Mouse (Mus musculus): ENCODE data around the gene Sugp2.

Sugp2 gene

DNA sequence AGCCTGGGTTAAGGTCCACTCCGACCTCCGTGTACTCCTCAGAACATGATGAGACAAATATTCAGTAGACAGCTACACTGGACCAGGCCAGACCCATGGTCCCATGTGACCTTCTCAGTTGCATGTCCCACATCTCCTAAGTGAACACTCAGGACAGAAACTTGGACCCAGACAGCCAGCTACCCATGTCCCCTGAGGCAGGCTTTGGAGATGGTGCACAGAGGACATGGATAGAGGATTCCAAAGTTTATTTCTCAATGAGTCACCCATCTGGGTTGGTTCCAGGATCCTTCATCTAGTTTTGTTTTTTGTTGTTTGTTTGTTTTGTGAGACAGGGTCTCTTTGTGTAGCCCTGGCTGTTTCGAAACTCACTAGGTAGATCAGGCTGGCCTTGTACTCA is 13.1 kb upstream of the Sugp2 start:
- no peak for DNase-seq (ENCODE audit: low spot score)

DNA sequence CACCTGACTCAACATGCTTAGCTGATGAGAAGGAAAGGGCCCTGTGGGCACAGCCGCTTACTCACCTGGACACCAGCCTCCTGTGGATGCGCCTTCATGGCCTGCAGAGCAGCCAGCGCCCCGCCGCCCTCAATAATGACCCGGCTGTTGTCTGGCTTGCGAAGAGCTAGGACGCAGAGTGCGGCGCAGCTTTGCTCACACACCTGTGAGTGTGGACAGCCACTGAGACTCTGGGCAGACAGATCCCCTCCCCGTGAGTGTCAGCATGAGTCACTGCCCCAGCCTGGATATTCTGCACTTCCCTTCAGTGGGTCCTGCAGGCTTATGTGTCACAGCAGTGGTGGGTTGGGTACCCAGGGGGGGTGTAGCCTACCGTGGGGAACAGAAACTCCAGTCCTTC is 12.0 kb upstream of the Sugp2 start:
- no peak for DNase-seq (ENCODE audit: low spot score)

DNA sequence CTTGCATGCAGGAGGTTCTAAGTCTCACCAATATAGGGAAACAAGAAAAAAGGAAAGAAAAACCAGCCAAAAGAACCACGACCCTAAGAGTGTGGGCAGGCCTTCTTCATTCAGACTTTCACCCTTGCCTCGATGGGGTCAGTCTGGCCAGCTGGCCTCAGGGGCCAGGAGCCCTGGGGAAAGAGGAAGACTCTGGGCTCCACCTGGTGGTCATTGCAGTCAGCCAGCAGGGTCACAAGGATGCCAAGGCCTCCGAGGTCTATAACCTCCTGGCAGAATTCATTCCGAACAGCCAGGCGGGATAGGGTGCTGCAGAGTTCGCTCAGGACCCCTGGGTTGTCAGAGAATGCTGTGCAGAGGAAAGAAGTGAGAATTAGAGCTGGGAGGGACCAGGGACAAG is 10.7 kb upstream of the Sugp2 start:
- peak; percentile 48 for DNase-seq (ENCODE audit: low spot score)

DNA sequence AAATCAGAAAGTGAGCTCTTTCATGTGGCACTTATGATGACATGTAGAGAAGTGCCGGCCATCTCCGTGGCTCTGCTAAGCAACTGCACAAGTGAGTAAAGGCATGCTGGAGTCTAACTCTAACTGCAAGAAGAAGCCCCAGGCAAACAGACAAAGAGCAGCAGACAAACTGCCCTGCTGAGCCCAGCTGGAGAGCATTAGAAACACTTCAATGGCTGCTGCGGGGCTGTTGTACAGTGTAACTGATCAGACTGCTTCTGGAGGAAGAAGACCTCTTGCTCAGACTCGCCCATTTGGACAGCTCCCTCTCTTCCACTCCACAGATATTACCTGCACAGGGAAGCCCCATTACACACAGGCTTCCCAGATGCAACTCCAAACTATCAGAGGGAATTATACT is 6.0 kb upstream of the Sugp2 start:
- no peak for DNase-seq (ENCODE audit: low spot score)

DNA sequence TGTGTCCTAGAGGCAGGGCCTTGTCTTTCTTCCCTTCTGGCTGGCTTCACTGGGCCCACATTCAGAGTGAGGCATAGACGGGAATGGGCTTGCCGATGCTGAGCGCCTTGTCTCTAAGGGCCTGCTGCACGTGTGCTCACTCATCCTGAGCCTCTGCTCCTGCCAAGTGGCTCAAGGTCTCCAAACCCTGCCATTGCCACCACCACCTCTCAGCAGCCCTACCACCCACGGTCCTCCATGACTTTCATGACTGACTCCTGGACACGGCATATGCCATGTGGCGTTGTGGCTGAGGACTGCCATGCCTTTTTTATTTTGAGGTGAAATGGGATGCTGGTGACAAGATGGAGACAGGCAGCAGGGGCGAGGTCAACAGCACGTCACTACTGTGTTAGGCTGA is 3.2 kb upstream of the Sugp2 start:
- no peak for DNase-seq (ENCODE audit: low spot score)

DNA sequence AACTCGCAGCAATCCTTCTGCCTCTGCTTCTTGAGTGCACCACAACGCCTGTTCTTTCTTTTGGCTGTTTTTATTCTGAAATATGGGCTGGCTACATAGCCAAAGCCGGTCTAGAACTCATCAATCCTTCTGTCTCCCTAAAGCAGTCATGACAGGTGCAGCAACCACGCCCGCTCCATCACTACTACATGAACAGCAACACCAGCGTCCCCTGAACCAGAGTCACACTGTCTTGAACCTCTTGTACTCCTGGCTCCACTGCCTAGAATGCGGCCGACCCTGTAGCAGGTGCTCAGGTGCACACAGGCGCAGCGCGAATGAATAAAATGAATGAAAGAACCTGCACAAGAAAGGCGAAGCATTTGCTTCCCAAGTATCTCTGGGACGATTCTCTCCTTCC is 420 bp upstream of the Sugp2 start:
- no peak for DNase-seq (ENCODE audit: low spot score)

DNA sequence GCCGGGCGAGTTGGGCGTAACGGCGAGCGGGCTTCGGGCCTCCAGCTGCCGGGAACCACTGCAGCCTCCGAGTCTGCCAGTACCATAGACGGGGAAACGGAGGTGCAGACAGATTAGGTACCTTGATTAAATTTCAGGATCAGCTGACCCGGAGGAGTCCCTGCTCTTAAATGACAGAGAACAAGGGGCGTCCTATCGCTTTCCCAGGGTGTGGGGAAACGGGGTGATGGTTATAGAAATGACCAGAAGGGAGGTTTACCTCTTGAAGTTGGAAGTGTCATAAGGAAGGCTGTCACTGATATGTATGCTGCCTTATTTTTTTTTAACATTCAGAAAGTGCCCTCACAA is 729 bp downstream of the Sugp2 start:
- DNase-seq (ENCODE audit: low spot score) = no peak

DNA sequence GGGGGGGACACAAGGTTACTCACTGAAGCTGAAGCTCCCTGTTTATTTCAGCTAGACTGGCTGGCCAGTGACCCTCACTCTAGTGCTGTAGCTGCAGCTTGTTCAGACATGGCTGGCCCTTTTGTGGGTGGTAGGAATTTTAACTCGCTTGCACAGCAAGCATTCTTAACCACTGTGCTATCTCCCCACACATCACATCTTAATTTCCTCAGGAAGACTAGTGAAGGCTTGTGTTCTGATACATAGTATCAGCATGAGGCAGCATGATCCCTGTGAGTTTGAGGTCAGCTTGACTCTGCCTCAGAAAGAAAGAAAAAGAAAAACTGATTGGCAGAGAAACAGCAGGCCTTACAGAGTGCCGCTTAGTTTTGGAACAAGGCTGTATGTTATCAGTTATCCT is 3.8 kb downstream of the Sugp2 start:
- DNase-seq (ENCODE audit: low spot score) = no peak

DNA sequence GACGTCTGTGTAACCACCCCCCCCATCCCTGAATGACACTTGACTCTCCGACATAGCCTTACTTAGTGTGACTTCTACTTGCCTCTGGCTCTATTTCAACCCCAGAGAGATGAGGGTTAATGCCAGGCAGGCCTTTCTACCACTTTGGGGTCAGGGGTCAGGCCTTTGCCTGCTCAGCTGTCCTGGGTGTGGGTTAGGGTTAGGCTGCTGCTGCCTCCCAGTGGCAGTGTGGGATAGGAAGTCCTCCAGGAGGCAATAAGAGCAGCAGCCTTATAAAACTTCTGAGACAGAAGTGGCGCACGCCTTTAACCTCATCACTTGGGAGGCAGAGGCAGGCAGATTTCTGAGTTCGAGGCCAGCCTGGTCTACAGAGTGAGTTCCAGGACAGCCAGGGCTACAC is 6.6 kb downstream of the Sugp2 start:
- peak; percentile 35 for DNase-seq (ENCODE audit: low spot score)

DNA sequence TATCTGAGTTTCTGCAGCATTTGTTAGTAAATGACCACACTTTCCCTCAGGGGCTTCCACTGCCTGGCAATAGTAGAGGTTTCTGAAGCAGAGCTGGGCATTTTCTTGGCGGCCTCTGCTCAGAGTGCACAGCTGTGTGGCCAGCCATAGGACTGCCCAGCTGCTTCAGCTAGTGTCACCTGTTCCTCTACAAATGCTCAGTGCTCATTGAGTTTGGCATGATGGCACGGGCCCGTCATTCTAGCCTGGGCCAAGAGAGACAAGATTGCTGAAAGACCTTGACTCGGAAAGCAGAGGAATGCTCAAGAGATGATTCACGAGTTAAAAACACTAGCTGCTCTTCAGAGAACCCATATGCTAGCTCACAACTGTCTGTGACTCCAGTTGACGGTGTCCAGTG is 12.6 kb downstream of the Sugp2 start:
- no peak for DNase-seq (ENCODE audit: low spot score)

DNA sequence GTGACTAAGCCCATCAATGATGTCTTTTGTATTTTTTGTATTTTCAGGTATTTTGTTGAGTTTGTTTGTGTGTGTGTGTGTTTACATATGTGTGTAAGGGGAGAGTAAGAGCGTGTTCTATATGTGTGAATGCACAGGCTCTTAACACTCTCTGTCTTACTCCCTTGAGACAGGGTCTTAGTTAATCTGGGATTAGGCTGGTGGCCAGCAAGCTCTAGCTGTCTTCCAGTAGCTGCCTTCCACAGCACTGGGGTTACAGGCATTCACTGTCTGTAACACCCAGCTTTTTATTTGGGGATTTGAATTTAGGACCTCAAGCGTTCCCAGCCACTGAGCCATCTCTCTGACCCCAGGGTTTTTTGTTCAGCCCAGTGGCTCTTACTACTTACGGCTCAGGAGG is 13.8 kb downstream of the Sugp2 start:
- DNase-seq (ENCODE audit: low spot score) = no peak

DNA sequence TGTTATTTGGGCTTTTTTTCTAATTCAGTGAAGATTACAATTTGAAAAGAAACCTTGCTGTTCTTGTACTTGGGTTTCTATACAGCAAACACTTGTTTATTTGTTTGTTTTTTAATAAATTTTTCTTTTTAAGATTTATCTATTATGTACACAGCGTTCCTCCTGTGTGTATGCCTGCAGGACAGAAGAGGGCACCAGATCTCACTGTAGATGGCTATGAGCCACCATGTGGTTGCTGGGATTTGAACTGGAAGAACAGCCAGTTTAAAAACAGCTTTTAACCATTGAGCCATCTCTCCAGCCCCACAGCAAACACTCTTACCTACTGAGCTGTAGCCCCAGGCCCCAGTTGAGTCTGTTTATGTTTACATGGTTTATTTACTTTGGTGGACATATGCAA is 20.6 kb downstream of the Sugp2 start:
- DNase-seq (ENCODE audit: low spot score) = no peak

DNA sequence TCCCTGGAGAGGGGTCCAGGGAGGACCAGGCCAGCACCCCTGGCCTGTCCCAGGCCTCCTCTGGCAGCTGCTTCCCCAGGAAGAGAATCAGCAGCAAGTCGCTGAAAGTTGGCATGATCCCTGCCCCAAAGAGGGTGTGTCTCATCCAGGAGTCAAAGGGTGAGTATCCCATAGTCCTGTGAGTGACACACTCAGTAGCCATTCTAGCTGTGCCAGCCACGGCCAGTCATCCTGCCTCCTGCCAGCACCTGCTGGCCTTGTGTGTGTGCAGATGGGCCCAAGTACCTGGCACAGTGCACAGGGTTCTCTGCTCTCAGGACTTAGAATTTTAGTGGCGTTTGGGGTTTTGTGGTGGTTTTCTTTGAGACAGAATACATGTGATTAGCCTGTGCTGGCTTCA is 23.4 kb downstream of the Sugp2 start:
- DNase-seq (ENCODE audit: low spot score) = no peak

DNA sequence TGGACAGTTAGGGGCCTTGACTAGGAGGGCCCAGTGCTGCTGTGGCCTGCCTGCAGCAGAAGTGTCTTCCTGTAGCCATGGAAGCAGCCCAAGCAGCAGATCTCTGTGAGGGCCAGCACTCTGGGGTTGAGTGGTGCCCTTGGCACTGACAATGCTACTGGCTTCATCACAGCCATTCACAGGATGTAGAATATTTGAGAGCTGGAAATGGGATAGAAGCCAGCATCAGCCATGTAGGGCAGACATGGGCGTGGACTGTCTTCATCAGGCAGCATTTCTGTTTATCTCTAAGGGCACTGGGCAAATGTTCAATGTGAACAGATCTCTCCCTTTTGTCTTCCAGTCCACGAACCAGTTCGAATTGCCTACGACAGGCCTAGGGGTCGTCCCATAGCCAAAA is 24.6 kb downstream of the Sugp2 start:
- DNase-seq (ENCODE audit: low spot score) = peak; percentile 42

DNA sequence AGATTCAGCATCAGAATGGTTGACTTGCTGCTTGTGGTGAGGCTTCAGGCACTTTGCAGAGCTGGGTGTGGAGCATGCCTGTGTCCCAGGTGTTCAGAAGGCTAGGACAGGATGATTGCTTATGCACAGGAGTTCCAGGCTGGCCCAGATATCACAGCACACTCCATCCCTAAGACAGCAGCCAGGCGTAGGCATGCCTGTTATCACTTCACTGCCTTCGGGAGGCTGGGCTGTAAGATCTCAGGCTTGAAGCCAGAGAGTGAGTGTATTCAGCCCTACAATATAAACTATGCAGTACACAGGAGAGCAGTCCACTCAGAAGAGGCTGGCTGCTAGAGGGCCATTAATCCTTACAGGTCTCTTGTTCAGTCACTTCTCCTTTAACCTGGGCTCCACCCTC is 25.0 kb downstream of the Sugp2 start:
- DNase-seq (ENCODE audit: low spot score) = no peak

DNA sequence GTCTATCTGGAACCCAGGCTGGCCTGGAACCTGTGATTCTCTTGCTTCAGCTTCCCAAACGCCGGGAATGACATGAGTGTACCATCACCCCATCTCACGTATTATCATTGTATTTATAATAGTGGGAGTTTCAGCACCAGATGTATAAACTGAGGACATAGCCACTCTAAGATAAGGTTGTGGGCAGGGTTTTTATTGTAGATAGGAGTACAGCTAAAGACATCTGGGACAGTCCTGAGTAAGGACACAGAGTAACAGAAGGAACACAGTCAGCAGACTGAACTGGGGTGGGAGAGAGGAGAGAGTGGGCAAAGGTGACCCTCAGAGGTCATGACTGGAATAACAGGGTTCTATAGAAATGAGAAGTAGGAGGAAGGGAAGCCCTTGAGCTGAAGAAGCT is 33.6 kb downstream of the Sugp2 start:
- DNase-seq (ENCODE audit: low spot score) = no peak

DNA sequence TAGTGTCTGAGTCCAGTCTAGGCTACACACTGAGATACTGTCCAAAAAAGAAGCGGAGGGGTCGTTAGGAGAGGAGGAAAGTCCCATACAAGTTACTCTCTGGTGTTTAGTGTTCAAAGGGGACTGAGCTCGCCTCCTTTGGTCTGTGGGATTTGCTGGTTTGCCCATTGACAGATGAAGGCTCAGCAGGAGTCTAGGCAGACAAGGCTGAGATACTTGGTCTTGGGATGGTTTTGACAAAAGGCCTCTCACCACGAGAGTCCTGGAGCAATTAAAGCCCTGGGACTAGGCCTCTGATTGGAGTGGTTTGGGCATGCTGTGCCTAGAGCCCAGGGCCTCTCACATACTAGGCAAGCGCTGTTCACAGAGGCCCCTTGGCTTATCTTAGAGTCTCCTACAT is 34.3 kb downstream of the Sugp2 start:
- DNase-seq (ENCODE audit: low spot score) = no peak

DNA sequence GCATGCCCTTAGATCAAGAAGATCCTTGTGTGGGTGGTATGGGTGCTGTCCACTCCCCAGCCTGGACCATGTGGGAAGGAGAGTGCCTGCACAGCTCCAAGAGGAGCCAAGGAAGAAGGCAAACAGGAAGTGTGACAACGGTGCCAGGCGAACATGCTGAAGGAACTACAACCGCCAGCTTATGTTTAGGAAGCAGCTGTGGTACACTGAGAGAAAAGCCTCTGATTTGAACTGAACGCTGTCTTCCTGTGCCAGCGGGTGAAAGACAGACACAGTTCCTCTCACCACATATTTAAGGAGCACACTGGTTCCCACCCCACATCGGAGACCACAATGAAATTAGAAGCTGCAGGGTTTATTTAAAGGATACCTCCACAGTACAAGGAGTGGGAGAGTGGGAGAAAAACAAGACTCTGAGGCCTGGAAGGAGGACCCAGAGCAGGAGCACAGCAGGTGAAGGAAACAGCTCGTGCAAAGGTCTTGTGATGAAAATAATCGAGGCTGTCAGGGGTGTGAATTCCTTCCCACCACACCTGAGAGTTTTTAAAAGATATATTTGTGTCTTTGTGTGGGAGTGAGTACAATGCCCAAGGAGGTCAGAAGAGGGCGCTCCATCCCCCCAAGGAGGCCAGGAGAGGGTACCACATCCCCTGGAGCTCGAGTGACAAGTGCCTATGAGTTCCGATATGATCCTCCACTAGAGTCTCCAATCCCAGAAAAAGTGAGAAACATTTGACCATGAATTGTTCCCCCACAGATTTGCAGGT is 35.0 kb downstream of the Sugp2 start:
- peak; percentile 46 for DNase-seq (ENCODE audit: low spot score)

DNA sequence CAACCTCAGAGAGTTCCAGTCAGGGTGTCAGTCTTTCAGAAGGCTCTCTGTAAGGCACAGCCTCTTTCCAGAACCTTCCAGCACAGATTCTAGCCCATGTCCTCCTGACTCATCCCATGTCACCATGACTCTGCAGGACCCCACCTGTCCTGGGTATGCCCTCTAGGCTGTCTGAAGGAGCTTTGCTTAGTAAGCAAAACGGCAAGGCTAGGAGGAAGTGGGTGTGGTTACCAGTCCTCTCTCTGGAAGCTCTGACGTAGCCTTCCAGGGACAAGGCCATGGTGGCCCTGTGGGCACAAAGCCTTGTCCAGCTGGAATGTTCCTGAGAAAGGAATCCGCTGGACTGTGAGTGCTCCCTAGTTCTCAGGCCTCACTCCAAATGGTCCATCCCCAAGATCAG is 38.9 kb downstream of the Sugp2 start:
- peak; percentile 60 for DNase-seq (ENCODE audit: low spot score)

DNA sequence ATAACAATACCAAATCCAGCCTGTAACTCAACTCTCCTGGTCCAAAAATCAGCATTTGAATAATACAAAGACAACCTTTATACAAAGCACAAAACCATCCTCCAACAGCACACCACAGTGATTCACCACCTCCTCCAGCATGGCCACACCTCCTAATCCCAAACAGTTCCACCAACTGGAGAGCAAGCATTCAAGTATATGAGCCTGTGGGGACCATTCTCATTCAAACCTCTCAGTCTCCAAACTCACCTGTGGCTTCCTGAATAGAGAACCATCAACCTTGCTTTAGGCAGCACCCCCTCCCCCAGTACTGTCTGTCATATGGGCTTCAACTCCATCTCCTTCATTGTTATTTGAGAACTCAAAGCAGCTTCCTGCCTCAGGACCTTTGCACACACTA is 40.3 kb downstream of the Sugp2 start:
- no peak for DNase-seq (ENCODE audit: low spot score)

DNA sequence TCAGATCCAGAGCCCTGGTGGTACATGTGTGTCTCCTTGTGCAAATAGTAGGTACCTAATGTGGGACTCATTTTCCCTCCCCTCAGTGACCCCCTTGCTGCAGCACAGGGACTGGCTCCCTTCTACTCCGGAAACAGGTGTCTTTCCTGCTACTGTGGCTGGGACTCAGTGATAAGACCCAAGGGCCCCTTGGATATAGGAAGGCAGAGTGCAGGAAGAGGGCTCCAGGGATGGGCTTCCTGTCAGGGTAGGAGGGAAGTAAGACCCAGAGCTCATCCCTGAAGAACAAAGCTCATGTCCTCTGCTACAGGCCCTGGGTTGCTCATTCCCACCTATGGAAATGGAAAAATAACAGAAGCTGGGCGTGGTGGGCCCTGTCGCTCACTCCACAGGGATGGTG is 42.5 kb downstream of the Sugp2 start:
- peak; percentile 72 for DNase-seq (ENCODE audit: low spot score)

DNA sequence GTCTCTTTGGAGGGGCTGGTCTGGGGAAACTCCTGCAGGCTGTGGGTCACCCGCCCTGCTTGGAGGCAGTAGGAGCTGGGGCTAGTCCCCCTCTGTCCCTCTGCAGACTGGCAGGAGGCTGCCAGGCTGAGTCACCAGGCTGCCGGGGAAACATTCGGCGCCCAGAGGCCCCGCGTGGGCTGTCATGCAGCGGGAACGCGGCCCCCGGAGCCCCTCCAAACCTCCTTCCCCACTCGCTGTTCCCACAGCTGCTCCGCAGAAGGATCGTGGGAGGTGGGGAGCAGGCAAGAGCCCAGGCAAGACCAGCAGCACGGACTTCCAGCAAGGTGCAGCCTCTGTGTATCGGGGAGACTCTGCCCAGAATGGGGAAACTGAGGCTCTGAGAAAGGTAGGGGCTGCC is 44.1 kb downstream of the Sugp2 start:
- DNase-seq (ENCODE audit: low spot score) = no peak

DNA sequence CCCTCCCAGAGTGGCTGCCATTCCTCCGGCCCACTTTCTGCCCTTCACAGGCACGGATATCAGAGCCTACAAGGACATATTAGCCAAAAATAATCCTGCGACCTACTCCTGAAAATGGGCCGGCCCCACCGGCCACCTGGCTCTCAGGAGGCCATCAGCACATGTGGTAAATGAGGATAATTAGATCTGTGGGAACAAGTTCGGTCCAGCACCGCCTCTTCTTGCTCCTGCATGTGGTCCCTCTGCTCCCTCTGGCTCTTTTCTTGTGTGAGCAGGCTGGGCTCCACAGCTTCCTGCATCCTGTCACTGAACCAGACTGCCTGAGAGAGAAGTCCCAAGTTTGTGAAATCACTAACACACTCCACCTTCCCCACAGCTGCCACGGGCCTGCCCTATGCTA is 45.2 kb downstream of the Sugp2 start:
- no peak for DNase-seq (ENCODE audit: low spot score)

DNA sequence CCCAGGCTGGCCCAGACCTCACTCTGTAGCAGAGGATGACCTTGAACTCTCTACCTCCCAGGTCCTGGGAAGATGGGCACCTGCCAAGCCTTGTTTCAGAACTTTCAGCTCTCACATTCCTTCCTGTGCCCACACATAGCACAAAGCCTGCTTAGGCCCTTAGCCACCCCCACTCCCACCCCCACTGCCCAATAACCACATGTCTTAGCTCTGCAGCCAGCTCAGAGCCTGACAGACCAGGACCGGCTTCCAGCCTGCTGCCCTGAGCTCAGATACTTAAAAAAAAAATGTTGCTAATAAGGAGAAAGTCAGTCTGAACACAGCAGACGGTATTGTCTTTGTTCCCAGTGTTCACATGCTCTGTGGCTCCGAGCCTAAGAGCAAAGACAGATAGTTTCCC is 47.0 kb downstream of the Sugp2 start:
- DNase-seq (ENCODE audit: low spot score) = no peak

DNA sequence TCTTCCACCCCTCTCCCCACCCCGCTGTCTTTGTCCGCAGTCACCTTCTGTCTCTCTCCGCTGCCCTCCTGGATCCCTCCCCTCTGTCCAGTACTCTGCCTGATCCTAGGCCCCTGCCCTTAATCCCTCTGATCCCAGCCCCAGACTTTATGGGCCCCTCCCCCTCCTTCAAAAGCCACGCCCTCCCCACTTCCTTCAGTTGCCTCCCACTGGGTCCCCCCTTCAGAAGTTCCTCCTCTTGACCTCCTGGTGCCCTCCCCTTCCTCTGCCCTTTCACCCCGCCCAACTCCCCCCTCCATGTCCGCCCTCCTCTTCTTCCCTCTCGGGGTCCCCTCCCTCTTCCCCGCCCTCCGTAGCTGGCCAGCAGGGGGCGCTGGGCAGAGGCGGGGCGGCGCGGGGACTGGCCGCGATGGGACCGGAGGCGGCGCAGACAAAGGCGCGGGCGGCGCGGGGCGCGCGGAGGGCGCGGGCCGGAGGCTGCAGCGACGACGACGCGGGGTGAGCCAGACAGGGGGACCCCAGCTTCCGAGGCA is 48.6 kb downstream of the Sugp2 start, which contains the start of gene Homer3:
Homer3 (plus strand) TSS at position 225 of the 533 bp plus-strand sequence.
- DNase-seq (ENCODE audit: low spot score) = peak; percentile 95

All from lung, postnatal 25 days (tissue).